Mouse (Mus musculus): Measurements from ENCODE around the gene 4933425L06Rik. TPM values are rescaled to one million over a fixed set of nuclear protein-coding genes. Genes with fewer than 3 reads are reported as not detected.

The 4933425L06Rik gene
- polyA plus RNA-seq, 1 experiment from 2014 or later: not detected

GRCm38 (mm10) chr13:105146827-105147226 lies 64.9 kb downstream of the 4933425L06Rik start:
- H3K9me3 ChIP-seq (replicated peaks; ENCODE audit: control insufficient read depth, low read length): no peaks in the 10 kb centered on the region
- no peak overlapping the region for H3K27ac ChIP-seq (ENCODE audit: low read depth, low read length)
- H3K9ac ChIP-seq (ENCODE audit: low read depth, low read length): no peak overlapping the region
- no peaks in the 10 kb centered on the region for H3K36me3 ChIP-seq (ENCODE audit: control insufficient read depth, insufficient read depth, low read length)
- no peak overlapping the region for H3K4me2 ChIP-seq
- 11% methylated on average over 1 of the region's 1 CpGs for WGBS (ENCODE audit: insufficient replicate concordance)
- no peak for ATAC-seq (replicated peaks; ENCODE audit: insufficient number of reproducible peaks, low FRiP score, low TSS enrichment)
- H3K4me3 ChIP-seq (ENCODE audit: low read depth, low read length): no peak overlapping the region
- no peaks in the 10 kb centered on the region for H3K27me3 ChIP-seq (ENCODE audit: control insufficient read depth, insufficient read depth, low read length)
- H3K4me1 ChIP-seq (ENCODE audit: control insufficient read depth, insufficient read depth, low read length): no peaks in the 10 kb centered on the region

- no peaks in the 10 kb centered on the region for H3K27me3 ChIP-seq (ENCODE audit: control insufficient read depth, insufficient read depth, low read length)
- no peak for ATAC-seq (replicated peaks; ENCODE audit: insufficient number of reproducible peaks, low FRiP score, low TSS enrichment)
- H3K4me1 ChIP-seq (ENCODE audit: control insufficient read depth, insufficient read depth, low read length): no peaks in the 10 kb centered on the region
- no peak overlapping the region for H3K9ac ChIP-seq (ENCODE audit: low read depth, low read length)
- H3K4me2 ChIP-seq: no peak overlapping the region
- H3K27ac ChIP-seq (ENCODE audit: low read depth, low read length): no peak overlapping the region
- WGBS (ENCODE audit: insufficient replicate concordance): 51% methylated on average over 4 of the region's 4 CpGs
- H3K9me3 ChIP-seq (replicated peaks; ENCODE audit: control insufficient read depth, low read length): no peaks in the 10 kb centered on the region
- no peaks in the 10 kb centered on the region for H3K36me3 ChIP-seq (ENCODE audit: control insufficient read depth, insufficient read depth, low read length)
- H3K4me3 ChIP-seq (ENCODE audit: low read depth, low read length): no peak overlapping the region
Observed at GRCm38 (mm10) chr13:105147795-105148418, 66.0 kb downstream of the 4933425L06Rik start.

- 75% methylated on average over 3 of the region's 3 CpGs for WGBS (ENCODE audit: insufficient replicate concordance)
- ATAC-seq (replicated peaks; ENCODE audit: insufficient number of reproducible peaks, low FRiP score, low TSS enrichment): no peak
- H3K27me3 ChIP-seq (ENCODE audit: control insufficient read depth, insufficient read depth, low read length): no peaks in the 10 kb centered on the region
Observed at GRCm38 (mm10) chr13:105150006-105150405, 68.1 kb downstream of the 4933425L06Rik start.

GRCm38 (mm10) chr13:105153955-105154354 lies 72.0 kb downstream of the 4933425L06Rik start:
- no peaks in the 10 kb centered on the region for H3K27me3 ChIP-seq (ENCODE audit: control insufficient read depth, insufficient read depth, low read length)
- no peak overlapping the region for H3K4me3 ChIP-seq (ENCODE audit: low read depth, low read length)
- no peak overlapping the region for H3K27ac ChIP-seq (ENCODE audit: low read depth, low read length)
- ATAC-seq (replicated peaks; ENCODE audit: insufficient number of reproducible peaks, low FRiP score, low TSS enrichment): no peak
- H3K9me3 ChIP-seq (replicated peaks; ENCODE audit: control insufficient read depth, low read length): no peaks in the 10 kb centered on the region
- WGBS (ENCODE audit: insufficient replicate concordance): 58% methylated on average over 4 of the region's 4 CpGs
- no peak overlapping the region for H3K4me2 ChIP-seq
- no peaks in the 10 kb centered on the region for H3K4me1 ChIP-seq (ENCODE audit: control insufficient read depth, insufficient read depth, low read length)
- no peaks in the 10 kb centered on the region for H3K36me3 ChIP-seq (ENCODE audit: control insufficient read depth, insufficient read depth, low read length)
- H3K9ac ChIP-seq (ENCODE audit: low read depth, low read length): no peak overlapping the region

More at GRCm38 (mm10) chr13:105150006-105150405, 68.1 kb downstream of the 4933425L06Rik start:
- H3K4me1 ChIP-seq (ENCODE audit: control insufficient read depth, insufficient read depth, low read length): no peaks in the 10 kb centered on the region
- H3K36me3 ChIP-seq (ENCODE audit: control insufficient read depth, insufficient read depth, low read length): no peaks in the 10 kb centered on the region
- H3K27ac ChIP-seq (ENCODE audit: low read depth, low read length): no peak overlapping the region
- H3K4me3 ChIP-seq (ENCODE audit: low read depth, low read length): no peak overlapping the region
- H3K9ac ChIP-seq (ENCODE audit: low read depth, low read length): no peak overlapping the region
- no peaks in the 10 kb centered on the region for H3K9me3 ChIP-seq (replicated peaks; ENCODE audit: control insufficient read depth, low read length)
- H3K4me2 ChIP-seq: no peak overlapping the region

- no peaks in the 10 kb centered on the region for H3K4me1 ChIP-seq (ENCODE audit: control insufficient read depth, insufficient read depth, low read length)
- WGBS (ENCODE audit: insufficient replicate concordance): 74% methylated on average over 5 of the region's 6 CpGs
- no peaks in the 10 kb centered on the region for H3K27me3 ChIP-seq (ENCODE audit: control insufficient read depth, insufficient read depth, low read length)
- no peak overlapping the region for H3K4me3 ChIP-seq (ENCODE audit: low read depth, low read length)
- no peak overlapping the region for H3K4me2 ChIP-seq
- H3K27ac ChIP-seq (ENCODE audit: low read depth, low read length): no peak overlapping the region
- no peaks in the 10 kb centered on the region for H3K9me3 ChIP-seq (replicated peaks; ENCODE audit: control insufficient read depth, low read length)
- no peak for ATAC-seq (replicated peaks; ENCODE audit: insufficient number of reproducible peaks, low FRiP score, low TSS enrichment)
- no peaks in the 10 kb centered on the region for H3K36me3 ChIP-seq (ENCODE audit: control insufficient read depth, insufficient read depth, low read length)
- H3K9ac ChIP-seq (ENCODE audit: low read depth, low read length): no peak overlapping the region
Observed at GRCm38 (mm10) chr13:105165441-105165840, 83.5 kb downstream of the 4933425L06Rik start.

Other genes starting within 250 kb of the 4933425L06Rik start
- 0.23 TPM in 1 of 2 replicates, not detected in the other for gene Shisal2b, start 218.2 kb upstream of the 4933425L06Rik start, polyA plus RNA-seq (2014; fragmentation: Nextera tagmentation; extraction: Ambion mirVana)
- 3.0 and 3.4 TPM in 2 replicates for gene Rgs7bp, start 27.2 kb upstream of the 4933425L06Rik start, polyA plus RNA-seq (2014; fragmentation: Nextera tagmentation; extraction: Ambion mirVana)
- 2.4 and 2.7 TPM in 2 replicates for gene Rnf180, start 212.7 kb downstream of the 4933425L06Rik start, polyA plus RNA-seq (2014; fragmentation: Nextera tagmentation; extraction: Ambion mirVana)

Data from heart, embryonic 11.5 days (tissue).